Mouse (Mus musculus) thymus, postnatal 10 days (tissue): ENCODE measurements around the gene Rgs3.

Source experiments
- DNase-seq, 2 experiments: peaks; one replicate each; pipeline ENCODE4 v3.0.0; 2021; ENCODE audit warnings: low spot score in 2 of 2

Gene Rgs3

DNA sequence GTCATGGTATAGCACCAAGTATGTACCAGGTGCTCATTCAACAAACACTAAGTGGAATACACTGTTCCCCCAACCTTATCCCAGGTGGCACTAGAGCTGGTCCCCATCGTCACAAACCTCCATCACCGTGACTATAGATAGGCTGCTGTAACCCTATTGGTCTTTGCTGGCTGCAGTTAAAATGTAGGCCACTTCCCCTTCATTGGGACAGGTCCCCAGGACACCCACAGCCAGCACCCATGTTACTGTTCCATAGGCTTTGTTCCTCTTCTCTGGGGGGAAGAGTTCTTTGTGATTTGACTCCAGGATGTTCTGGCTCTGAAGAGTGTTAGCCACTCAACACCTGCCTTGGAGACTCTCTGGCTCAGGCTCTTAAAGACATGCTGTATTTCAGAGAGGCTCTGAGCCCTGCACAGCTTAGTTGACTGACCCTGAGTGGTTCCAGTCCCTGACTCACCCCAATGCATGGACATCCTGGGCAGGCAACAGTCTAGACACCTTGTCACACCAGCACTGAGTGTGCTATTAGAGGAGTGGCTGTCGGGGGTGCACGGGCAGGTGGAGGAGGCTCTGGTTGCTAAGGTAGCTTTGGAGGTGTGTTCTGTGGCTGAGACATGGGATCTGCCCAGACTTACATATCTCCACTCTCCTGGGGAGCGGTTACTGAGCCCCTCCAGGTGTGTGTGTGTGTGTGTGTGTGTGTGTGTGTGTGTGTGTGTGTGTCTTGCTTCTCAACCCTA, 94.4 kb downstream of the Rgs3 start:
- no peak for DNase-seq

DNA sequence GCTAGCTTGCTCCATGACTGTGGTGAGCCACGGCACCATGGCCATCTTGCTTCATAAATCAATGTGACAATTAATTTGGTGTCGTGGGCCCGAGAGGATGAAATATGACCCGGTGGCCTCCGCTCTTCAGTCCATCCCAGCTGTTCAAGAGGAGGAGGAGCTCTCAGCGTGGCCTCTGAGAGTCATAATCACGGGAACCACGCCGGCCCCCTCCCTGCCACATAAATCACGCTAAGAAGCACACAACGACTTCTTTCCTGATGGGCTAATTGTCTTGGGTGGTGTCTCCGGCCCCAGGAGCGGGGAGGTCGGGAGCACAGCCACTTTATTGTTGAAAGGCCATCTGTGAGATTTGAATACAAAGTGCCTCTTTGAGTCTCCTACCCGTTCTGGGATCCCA, 99.6 kb downstream of the Rgs3 start:
- no peak for DNase-seq

DNA sequence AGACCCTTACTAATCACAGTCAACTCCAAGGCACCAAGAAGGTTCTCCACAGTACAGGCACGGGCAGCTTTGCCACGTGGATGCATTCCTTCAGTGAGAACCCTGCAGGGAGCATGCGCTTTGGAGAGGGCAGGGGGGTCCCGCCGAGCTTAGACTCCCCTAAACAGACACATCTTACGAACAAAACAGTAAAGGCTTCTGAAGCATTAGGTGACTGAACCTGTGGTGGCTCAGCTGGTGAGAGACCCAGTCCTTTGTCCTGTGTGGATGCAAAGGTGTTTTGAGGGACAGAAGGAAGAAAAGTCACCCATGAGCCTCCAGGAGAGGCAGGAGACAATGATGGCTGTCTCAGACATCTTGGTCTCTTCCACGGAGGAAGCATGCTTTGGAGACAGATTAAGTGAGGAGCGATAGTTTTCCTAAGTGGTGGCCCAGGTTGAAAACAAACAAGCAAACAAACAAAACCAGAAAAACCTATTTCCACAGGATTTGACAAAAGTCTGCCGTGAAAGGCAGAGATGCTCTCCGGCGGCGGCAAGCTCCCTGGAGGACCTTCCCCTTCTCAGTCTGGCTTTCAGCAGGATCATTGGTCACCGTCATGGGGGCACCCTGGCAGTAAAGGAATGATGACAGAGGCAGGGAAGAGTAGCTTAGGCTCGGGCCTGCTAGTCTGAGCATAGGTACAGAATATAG, 100.4 kb downstream of the Rgs3 start:
- no peak for DNase-seq

DNA sequence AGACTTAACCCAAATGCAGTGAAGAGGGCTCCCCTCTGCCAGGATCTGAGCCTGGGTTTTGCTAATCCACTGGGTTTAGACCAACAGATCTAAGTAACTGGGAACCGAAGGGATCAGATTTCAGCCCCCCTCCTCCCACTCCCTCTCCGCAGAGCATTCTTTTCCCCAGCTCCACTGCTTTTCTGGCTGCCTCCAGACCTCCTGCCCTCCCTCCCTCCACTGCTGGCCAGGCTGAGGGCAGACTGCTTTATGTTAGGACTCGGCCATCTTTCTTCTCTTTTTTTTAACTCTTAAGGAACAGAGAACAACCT, 100.9 kb downstream of the Rgs3 start:
- DNase-seq = no peak

DNA sequence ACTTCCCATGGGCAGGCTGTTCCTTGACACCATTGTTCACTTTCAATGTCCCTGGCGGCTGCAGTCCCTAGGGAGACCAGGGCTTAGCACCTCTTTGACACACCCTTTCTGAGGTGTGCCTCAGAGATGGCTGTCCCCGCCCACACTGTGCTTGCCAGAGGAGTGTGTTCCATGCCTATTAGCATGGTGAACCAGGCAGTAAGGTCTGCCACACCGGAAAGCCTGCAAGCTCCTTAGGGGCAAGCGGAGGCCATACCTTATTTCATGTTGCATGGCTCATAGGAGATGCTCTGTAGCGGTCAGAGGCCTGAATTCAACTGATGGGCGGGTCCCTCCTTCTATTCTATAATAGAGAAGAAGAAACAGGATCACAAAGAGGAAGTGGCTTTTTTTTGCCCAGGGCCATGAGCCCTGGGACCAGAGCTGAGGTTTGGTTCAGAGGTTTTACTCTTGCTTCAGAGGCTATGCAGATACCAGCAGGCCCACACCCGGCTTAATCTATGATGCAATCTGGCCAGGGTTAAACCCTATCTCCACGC, 101.7 kb downstream of the Rgs3 start:
- no peak for DNase-seq

DNA sequence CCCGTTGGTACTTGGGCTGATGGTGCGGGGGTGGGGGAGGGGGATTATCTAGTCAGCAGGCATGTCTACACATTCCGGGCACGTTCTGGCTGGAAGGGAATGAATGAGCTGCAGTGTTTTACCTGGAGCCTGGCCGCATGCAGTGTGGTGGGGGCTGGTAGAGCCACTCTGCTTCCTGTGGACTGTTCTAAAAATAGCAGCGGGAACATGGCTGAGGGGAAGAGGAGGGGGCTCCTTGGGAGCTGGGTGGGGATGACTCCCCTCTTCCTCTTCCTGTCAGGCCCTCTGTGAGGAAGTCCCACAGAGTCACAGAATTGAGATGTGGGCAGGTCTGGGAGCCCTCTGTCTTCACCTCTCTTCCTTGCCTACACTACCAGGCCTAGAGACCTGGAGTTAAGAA, 103.7 kb downstream of the Rgs3 start:
- DNase-seq = peak in 1 of 2 experiments; percentile 22

DNA sequence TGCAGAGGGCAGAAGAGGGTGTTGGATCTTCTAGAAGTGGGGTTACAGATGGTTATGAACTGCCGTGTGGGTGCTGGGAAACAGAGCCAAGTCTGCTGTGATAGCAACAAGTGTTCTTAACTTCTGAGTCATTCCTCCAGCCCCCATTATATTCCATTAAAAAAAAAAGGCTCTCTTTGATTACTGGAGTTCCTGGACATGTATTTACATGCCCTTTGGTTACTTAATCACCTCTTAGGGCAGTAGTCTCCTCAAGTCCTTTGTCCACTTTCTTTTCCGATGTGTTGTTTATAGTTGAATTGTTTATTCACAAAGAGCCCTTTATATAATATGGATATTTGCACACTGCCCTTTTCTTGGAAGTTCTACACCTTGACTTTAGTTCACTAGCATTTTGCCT, 106.2 kb downstream of the Rgs3 start:
- DNase-seq = no peak

DNA sequence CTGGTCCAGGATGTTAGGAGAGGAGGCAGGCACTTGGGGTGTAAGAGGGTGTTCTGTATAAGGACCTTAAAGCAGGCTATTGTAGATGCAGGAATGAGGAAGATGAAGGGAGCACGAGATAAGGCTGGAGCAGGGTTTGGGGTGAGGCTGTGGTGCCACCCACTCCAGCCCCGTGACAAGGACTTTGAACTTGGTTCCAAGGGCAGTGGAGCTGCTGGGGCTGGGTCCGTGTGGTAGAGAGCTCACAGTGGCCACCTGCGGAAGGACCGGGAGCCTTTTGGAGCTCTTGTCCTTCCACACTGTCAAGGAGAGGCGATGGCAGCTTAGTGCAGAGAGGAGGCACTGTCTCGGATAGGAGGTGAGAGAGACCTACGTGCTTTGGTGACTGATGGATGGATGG, 109.0 kb downstream of the Rgs3 start:
- no peak for DNase-seq

DNA sequence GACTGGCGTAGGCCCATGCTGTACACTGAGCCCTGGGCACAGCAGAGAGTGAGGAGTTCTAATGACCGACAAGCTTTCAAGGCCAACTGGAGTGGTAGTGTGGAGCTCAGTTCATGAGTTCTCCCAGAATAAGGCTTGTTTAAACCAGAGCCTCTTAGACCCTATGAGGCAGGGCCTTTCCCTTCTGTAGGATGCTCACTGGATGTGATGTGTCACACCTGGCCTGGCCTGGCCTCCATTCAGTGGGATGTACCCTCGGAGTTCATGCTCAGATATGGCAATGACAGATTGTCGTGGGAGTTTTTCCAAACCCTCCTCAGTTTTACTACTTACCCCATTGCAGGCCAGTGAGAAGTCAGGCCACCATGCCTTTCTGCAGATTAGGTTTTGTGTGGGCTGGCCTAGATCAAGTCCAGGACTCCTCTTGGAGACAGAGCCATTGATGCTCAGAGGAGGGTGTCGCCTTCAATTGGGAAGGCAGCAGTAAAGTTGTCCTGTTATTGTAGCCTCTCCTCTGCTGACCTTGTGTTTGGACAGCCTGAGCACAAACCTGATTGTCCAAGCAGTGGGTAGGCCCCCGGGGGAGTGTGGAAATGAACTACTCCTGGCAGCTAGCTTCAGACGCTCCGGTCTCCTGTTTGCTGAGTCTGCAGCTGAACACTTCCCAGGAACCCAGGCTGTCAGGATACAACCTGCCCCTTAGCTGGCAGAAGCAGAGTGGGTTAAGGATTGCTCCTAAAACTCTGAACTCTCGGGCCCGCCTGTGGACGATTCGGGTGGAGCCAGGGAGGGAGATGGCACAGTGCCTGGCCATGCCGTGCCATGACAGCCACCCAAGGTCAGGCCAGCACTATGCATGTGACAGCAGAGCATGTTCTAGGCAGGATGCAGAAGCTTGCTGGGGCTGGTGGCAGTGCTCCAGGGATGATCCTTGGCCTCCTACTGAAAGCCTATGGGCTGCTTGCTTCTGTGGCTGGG, 109.7 kb downstream of the Rgs3 start:
- DNase-seq = no peak

DNA sequence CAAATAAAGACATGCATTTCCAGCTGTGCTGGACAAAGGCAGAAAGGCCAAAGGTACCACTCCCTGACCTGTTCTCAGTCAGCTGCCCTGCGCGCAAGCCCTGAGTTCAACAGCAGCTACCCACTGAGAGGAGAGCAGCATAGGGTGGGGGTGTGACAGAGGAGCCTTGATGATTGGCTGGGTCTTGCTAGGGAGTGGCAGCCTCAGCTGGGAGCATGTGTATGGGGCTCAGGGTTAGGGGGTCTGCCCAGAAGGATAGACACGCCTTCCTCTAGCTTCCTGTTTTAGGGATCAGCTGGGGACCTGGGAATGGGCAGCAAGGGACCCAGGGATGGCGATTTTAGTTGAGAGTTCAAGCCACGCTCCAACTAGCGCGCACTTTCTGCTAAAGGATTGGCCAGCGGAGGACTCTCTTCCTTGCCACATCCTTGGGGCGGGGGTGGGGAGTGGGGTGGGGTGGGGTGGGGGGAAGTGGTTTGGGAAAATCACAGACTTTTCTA, 113.9 kb downstream of the Rgs3 start:
- DNase-seq = no peak

DNA sequence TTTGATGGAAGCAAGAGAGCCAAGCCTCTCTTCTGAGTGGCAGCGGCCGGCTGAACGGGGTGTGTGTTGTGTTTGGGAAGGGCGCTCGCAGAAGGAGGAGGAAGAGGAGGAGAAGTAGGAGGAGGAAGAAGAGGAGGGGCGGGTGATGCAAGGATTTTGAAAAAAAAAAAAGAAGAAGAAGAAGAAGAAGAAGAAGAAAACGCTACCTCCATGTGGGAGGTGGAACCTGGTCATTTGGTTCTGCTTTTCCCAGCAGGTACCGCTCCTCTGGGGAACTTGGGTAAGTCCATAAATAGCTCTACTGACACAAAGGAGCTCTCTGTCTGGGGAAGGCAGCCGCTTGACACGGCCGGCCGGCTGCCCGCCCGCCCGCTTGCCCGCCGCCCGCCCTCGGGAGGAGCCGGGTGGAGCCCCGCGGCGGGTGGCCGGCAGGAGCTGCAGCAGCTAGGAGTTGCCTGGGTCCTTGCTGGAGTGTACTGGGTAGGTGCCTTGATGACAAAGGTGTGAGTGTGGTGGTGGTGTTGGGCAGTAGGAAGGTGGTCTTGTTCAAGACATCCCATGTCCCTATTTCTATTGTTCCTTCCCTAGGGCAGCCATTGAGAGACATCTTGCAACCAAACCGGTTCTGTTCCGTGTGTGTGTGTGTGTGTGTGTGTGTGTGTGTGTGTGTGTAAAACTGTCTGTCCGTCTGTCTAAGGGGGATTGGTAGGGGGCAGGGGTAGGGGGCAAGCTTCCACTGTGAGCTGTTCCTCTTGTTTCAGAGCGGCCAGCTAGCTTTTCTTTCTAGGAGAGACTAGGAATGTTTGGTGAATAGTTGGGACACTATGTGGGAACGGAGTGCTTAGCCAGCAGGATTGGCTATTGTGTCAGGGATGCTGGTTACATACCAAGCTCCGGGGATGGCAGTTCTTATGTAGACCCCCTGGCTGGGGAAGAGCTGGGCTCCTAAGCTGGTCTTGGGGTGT, 114.7 kb downstream of the Rgs3 start:
- DNase-seq = no peak

DNA sequence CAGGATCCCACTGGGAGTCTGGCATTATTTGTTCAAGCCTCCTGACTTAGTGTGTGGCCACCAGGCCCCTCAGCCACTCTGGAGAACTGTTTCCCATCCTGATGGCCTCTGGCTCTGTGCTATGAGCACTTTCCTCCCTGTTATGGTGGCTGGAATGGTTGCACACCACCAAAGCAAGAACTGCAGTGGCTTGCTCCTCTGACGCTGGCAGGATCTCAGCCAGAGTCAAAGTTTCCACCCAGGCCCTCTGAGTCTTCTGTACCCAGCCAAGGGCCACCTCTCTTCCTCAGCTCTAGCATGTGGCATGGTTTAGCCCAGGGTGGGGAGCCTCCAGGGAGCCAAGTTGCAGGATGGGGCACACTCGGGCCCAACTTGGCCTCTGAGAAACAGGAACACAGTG, 115.7 kb downstream of the Rgs3 start:
- no peak for DNase-seq

DNA sequence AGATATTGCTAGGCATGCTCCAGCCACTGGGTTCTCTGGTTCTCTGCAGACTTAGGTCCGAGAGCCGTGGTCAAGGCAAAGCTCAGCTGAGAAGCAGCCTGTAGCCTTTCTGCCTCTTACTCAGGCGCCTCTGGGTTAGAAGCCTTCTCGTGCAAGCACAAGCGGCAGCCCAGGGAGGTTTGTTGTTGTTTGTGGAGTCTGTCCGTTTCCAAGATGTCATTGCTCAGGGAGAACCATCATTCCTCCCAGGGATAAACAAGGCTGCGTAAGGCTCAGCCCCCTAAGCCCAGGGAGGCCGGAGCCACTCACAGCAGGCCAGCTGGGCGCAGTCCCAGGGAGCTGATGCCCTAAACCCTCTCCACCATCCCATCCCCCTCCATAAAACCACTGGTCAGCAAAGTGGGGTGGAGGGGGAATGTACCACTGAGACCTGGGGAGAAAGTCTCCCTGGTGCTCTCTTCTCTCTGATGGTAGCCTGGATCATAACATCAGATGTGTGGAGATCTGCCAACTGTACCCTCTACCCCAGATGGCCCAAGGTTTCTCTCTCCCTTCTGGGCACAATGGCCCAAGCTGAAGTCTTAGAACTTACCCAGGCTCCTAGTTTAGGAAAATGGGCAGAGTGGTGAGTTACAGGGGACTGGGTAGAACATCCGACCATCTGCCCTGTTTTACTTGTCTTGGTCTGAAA, 117.5 kb downstream of the Rgs3 start:
- DNase-seq = no peak

DNA sequence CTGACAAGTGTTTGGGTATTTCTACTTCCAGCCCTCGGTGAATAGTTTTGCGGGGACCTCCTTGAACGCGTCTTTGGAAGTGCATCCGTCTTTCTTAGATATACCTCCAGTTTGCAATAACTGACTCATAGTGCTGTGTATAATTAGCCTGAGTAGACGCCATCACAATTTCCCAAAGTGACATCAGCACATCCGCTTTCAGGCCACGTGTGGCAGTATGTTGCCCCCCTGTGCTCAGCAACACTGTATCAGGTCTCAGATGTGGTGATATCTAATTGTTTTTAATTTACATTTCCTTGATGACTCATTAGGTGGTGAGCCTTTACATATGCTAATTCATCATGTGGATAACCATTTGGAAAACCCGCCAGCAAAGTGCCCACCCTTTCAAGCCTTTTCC, 119.5 kb downstream of the Rgs3 start:
- DNase-seq = no peak

DNA sequence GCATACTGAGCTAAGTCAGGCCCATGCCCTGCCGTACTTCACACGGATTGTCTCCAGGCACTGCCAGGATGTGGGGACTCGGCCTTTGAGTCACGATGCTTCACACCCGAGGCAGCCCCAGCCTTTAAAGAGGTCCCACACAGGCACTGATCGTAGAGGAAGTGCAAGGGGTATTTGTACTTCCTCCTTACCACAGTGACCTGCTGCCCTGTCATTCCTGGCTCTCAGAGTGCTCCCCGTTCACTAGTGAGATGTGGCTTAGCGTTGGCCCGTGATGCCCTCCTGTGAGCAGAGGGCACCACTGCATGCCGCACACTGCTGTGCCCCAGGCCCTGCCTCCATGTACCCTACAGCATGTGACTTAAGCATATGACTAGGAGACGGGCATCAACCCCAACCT, 121.8 kb downstream of the Rgs3 start:
- no peak for DNase-seq

DNA sequence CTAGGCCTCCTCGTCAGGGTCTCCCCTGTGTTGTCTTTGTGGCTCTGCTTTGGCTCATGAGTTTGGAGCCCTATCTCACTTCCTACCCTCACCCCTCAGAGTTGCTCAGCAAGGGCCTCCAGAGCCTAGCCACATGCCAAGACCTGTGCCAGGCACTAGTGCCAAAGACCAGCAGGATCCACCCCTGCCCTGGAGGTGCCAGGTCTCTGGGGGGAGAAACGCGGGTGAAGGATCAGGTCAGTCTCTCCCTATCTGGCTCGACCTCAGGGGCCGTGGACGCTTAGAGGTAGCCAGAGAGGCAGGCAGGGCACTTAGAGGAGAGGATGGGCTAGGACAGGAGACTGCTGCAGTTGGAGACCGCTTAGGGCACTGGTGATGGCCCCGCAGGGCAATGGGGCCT, 122.7 kb downstream of the Rgs3 start:
- no peak for DNase-seq

DNA sequence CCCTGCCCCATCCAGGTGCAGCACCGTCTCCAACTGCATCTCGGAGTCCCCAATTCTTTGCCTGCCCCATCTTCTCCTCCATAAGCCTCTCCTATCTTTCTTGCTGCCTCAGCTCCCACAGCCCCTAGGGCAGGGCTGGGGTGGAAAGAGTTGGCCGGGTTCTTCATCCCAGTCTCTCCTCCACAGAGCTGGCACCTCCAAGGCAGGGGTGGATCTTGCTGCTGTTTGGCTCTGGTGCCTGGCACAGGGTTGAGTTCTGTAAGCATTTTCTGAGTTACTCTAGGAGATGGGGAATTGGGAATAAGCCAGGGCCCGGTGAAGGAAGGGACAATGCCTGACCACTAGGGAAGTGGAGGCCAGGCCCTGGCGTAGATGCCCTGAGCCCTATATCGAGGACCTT, 123.5 kb downstream of the Rgs3 start:
- no peak for DNase-seq

DNA sequence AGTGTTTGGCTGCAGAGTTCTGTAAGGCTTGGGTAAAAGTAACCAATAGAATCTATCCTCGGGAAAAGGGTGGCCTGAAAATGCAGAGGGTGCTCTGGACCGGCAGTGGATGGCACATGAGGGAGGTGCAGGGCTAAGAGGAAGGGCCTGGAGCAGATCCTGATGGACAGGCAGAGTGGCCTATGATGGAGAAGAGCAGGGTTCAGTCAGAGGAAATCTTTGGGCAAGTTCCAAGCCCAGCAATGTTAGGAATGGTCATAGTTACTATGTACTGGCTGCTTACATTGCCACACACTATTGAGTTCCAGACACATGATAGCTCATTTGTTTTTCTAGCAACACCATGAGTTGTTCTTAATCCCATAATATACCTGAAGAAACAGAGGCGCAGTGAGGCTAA, 124.7 kb downstream of the Rgs3 start:
- DNase-seq = no peak

DNA sequence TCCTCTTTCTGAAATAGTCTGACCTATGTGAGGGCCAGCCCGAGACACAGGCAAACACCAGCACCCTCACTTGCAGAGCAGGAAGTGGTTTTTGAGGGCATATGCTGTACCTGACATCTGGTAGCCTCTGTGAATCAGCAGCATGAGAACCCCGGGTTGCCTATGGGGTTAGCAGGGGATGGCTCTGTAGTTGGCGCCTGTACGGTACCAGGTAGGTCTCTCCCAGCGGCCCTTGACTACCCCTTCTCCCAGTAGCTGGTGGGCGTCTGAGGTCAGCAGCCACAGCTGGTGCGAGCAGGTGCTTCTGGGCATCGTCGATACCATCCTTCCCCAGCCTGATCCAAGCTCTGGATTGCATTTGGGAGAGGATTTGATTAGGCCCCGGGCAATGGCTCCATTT, 125.6 kb downstream of the Rgs3 start:
- DNase-seq = peak; percentile 58 to 64

DNA sequence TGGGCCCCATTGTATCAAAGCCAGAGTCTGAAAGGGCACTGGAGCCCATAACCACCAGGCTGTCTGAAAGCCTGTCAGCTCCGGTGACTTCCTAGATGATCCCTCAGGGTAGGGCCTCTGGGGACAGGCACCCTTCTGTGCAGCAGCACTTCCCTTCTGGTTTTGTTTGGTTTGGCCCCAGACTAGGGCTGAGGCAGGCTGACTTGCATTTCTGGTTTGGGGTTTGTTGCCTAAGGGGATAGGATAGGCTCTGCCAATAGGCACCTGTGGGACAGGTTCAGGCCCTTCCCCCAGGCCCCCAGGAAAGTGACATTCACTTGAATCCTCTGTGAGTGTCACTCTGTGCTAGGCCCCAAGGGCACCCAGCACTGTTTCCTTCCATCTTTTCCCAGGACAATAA, 127.1 kb downstream of the Rgs3 start:
- no peak for DNase-seq
